In the genomic region with DNA sequence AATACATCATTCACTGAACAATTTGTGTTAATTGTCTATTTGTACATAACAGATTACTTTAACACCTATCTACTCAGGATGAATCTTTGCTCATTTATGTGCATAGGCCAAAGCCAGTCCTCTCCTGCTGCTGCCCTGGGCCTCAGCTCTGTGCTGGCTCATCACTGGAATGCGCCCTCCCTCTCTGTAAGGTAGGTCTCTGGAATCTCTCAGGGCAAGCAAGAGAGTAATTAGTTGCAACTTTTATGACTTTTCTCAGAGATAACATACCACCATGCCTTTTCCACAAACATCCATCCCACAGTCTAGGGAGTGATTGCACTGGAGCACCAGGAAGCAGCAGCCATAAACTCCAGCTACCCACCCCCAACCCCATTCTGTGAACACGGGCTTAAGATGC, we compare ENCODE assay signal across 14 mouse cellular contexts.
"Had no signal": no experiment of that assay in that cellular context is flagged by ENCODE, and none has a peak within 500 bp of the region (broad histone marks: within the 10 kb centered on the region; RNA-seq: fewer than 3 reads in every experiment).

No protein-coding gene starts in this region.

- H3K36me3 ChIP-seq: limb, embryonic 15.5 days; liver, embryonic 12.5 days; midbrain, embryonic 10.5 days had no signal

- H3K9me3 ChIP-seq: limb, embryonic 15.5 days; liver, embryonic 12.5 days had no signal

- ATAC-seq: liver, embryonic 12.5 days; midbrain, embryonic 16.5 days had no signal

- H3K9ac ChIP-seq: limb, embryonic 15.5 days; liver, embryonic 12.5 days; lung, embryonic 14.5 days had no signal

- H3K4me1 ChIP-seq: limb, embryonic 15.5 days; liver, embryonic 12.5 days; midbrain, embryonic 10.5 days had no signal

- H3K27me3 ChIP-seq: limb, embryonic 15.5 days; liver, embryonic 12.5 days had no signal

- DNase-seq: kidney, adult 2 months; kidney, postnatal 25 days; lung, embryonic 14.5 days; lung, postnatal 10 days; lung, postnatal 4 days; retina, postnatal 1 day; right cerebral cortex, postnatal 4 days; spleen, adult 18-20 months; thymus, postnatal 4 days had no signal

- H3K4me3 ChIP-seq: layer of hippocampus, adult 2 months; limb, embryonic 15.5 days; liver, embryonic 12.5 days; midbrain, embryonic 10.5 days had no signal

- H3K4me2 ChIP-seq: limb, embryonic 15.5 days; liver, embryonic 12.5 days; lung, embryonic 14.5 days had no signal

- H3K27ac ChIP-seq: layer of hippocampus, adult 2 months; limb, embryonic 15.5 days; liver, embryonic 12.5 days; midbrain, embryonic 10.5 days had no signal
